Mouse (Mus musculus) layer of hippocampus, adult 18-20 months (tissue): ENCODE data around the gene Dnajc14. TPM values are rescaled to one million over a fixed set of nuclear protein-coding genes. Genes with fewer than 3 reads are reported as not detected.

Source experiments
- DNase-seq, 2 experiments: peaks; one replicate each; pipeline ENCODE4 v3.0.0; 2022; ENCODE audit warnings: low spot score in 2 of 2
- long read RNA-seq: library from polyadenylated mRNA; stranded (forward); transcript quantifications from one replicate; pipeline ENCODE4 v2.0.0, GENCODE M21; 2021
- total RNA-seq, 2 experiments: library from RNA; stranded (reverse); gene quantifications; 2 replicates each; pipeline ENCODE4 v1.2.3; 2021

Dnajc14 gene
- total RNA-seq: 10 to 100 TPM; 63.8 to 64.8 TPM
- long read RNA-seq, full-length matches to known transcripts: 129 of 145 reads
- long read RNA-seq, partial matches to known transcripts: 5 of 145 reads
- long read RNA-seq, other reads (novel, unspliced or antisense): 11 of 145 reads

- DNase-seq: peak; percentile 74 to 77
Measured at GRCm38 (mm10) chr10:128803771-128804270, at the start of gene Dnajc14. TSS of gene Dnajc14 (plus strand) at chr10:128804062.

DNA sequence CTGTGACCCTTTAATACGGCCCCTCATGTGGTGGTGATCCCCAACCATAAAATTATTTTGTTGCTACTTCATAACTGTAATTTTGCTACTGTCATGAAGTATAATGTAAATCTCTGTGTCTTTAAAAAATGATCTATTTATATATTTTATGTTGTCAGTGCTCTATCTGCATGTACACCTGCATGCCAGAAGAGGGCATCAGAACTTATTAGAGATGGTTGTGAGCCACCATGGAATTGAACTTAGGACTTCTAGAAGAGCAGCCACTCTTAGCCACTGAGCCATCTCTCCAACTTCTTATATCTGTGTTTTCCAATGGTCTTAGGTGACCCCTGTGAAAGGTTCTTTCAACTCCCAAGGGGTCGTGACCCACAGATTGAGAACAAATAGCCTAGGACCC, 31.0 kb upstream of the Dnajc14 start:
- DNase-seq: no peak

DNA sequence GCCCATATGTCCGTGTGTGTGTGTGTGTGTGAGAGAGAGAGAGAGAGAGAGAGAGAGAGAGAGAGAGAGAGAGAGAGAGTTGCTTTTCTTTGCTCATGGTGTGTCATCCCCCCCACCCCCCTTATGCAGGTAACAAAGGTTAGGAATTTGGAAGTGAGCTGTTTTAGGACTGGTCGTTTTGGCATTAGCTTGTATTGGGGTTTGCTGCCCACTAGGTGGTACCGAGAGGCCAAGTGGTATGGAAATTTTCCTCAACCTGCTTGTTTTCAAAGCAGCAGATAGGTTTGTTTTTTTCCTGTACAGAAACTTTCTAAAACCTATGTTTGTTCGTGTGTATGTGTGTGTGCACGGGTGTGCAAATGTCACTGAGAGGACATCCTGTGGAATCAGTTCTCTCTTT, 30.2 kb upstream of the Dnajc14 start:
- no peak for DNase-seq

DNA sequence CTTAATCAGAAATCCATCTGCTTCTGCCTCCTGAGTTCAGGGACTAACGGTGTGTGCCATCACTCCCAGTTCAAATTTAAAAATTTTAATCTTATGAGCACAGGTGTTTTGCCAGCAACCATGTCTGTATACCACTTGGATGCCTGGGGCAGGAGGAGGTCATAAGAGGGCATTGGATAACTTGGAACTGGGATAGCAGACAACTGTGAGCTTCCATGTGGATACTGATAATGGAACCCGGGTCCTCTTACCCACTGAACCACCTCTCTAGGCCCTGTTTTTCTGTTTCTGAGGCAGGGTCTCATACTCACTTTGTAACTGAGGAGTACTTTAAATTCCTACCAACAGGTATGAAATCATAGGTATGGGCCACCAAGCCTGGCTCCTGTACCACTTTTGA, 25.4 kb upstream of the Dnajc14 start:
- no peak for DNase-seq

DNA sequence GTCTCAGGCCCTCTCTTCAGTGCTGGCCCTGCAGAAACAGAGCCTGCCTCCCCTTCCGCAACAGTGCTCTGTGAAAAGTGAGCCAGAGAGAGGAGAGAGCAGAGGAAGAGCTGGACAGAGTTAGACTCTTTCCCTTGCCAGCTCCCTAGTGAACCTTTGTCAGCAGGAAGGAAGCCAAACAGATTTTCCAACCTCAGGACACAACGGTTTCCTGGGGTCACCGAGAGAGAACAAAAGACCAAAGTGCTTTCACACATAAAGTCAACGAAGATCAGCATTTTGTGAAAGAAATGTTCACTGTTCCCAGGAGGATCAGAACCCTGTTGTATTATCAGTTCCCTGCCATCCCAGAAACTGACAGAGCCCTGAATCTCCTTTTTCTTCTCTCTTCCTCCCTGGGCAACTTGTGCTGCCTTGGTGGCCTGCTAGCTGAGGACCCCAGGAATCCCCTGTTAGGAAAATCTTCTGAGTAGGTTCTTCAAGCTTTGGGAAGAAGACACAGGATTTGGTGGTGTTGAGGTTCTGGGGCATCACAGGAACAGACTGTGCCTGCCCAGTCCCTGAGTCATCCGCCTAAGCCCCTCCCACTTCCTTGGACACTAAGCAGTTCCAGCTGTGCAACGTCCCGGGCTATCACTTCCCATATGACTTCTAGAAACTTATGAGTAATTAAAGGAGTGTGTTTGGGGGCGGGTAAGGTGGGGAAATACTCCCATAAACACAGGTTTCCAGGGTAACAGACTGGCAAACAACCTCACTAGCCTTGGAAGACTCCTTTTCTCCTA, 24.7 kb upstream of the Dnajc14 start:
- DNase-seq: no peak

GRCm38 (mm10) chr10:128780200-128780599, 23.7 kb upstream of the Dnajc14 start:
- no peak for DNase-seq

DNA sequence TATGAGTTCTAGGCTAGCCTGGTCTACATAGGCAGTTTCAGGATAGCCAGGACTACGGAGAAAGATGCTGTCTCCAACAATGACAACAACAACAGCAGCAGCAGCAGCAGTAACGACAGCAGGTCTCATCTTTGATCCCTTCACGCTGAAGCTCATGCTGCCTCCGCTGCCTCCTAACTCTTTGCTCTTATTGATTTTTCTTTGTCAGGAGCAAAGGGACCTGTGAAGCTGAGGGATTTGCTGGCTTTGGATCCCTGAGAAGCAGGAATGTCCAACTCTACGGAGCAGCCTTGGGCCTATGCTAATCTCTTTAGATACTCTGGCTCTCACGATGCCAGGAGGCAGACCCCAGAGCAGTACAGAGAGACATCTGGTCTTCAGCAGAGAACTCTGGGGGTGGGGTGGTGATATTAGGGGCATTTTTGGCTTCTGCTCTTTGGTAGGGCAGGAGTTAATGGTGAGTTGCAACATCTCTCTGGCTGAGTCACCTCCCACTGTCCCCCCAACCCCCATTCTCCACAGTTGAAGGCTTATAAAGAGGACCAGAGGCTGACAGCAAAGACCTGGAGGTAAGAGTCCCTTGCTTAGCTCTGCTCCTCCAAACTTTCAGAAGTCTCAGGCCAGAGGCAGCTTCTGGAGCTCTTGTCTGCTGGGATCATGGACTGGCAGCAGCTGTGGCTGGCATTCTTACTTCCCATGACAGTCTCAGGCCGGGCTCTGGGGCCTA, 13.3 kb upstream of the Dnajc14 start, which contains the start of gene Mmp19:
TSS of gene Mmp19 (plus strand) at position 513 of the 727 bp plus-strand sequence.
- DNase-seq: no peak

- no peak for DNase-seq
Measured at GRCm38 (mm10) chr10:128792041-128792440, 11.8 kb upstream of the Dnajc14 start.

DNA sequence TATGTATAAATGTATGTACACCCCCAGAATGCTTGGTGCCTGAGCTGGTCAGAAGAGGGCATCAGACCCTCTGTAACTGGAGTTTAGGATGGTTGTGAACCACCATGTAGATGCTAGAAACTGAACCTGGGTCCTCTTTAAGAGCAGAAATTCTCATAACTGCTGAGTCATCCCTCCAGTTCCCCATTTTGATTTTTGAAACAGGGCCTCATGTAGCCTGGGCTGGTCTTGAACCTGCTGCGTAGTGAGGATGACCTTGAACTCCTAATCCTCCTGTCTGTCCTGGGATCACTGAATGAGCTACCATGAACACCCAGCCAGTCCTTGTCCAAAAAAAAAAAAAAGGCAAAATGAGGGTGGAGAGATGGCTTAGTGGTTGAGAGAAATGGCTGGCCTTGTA, 10.6 kb upstream of the Dnajc14 start:
- DNase-seq: no peak

DNA sequence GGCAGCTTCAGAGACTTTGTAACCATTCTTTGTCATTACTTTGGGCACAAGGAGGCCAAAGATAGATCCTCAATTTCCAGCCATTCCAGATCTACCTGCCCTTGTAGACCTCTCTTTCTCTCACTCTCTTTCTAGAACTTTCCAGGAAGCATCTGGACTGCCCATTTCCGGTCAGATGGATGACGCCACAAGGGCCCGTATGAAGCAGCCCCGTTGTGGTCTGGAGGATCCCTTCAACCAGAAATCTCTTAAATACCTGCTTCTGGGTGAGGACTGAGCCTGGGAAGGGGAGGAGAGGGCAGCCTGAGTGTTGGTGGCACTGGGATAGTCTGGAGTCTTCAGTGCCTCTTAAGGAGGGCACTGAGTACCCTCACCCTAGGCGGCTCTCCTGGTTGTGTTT, 9.5 kb upstream of the Dnajc14 start:
- DNase-seq: no peak

DNA sequence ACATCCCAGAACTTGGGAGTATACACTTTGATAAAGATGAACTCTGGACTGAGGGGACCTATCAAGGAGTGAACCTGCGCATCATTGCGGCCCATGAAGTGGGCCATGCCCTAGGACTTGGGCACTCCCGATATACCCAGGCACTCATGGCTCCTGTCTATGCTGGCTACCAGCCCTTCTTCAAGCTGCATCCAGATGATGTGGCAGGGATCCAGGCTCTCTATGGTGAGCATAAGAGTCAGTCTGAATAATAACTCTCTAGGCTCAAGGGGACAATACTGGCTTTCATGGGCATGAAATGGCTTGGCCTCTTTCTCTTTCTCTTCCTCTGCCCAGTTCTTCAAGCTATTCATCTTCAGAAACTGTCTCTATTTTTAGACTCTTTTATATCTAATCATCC, 8.3 kb upstream of the Dnajc14 start:
- peak in 1 of 2 experiments; percentile 44 for DNase-seq

GRCm38 (mm10) chr10:128798676-128799075, 5.2 kb upstream of the Dnajc14 start:
- no peak for DNase-seq

DNA sequence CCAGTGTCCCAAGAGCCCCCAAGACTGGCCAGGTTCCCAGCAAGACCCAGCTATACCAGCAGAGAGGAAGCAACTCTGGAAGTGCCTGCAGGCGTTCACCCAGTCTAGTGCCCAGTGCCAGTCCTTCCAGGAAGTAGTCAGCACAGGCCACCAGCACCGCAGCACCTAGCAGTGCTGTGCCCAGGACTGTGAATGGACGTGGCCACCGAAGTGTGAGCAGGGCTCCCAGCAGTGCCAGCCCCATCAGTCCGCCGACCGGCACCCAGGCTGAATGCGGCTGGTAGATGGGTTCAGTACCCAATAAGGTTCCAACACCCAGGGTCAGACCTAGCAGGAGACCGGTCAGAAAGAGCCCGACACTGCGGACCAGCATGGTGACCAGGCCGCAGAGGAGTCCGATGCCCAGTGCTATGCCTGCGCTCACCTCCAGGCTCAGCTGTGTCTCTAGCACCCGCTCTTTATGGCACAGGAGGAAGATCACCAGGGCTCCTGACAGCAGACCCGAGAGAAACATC, 1.8 kb upstream of the Dnajc14 start:
- DNase-seq: no peak

DNA sequence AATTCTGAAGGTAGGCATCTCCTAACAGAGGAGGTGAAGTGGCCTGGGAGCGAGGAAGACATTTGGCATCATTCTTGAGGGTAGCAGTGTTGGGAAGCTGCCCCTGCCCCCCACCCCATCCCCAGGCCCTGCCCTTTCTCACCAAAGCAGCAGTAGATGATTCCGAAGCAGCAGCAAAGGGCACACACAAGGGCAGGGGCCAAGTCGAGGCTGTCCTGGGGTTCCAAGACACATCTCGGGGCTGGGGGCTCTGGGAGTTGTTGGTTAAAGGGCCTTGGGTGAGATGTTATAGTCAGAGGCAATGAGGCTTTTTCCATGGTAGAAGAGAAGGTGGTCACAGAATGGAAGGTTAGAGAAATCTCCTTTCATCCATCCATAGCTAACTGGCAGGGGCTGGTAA, 906 bp upstream of the Dnajc14 start:
- no peak for DNase-seq

GRCm38 (mm10) chr10:128803361-128803760, 501 bp upstream of the Dnajc14 start:
- DNase-seq: no peak

DNA sequence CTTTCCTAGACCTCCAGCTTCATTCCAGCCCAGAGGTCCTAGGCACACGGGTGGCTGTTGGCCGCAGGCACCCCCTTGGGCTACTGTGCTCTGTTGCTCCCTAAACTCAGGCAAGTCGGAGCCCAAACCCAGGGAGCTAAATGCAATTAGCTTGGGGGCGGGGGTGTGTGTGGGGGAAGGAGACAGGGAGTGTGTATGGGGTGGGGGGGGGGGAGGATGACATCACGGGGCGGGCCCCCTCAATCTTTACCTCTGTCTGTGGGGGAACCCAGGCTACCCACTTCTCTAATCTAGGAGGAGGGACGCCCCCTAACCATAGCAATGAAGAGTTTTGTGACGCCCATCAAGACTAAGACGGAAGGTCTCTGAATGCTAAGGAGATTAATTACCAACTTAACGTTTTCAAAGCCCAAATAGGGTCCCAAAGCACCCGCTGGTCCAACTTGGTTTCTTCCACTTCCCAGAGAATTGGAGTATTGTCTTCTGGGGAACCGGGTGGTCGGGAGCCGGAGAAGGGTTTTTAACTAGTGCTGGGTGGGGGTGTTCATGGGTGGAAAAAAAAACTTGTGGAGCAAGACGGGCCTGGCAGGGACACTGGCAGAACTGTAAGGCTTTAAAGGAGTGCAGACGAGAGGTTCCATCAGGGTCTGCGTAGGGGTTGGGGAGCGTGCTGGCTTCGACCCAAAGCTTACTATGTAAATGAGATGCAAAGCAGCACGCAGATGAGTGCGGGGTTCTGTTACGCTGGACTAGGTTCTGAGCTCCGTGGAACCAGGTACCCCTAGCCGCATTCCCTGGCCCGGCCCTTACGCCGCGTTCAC, 619 bp downstream of the Dnajc14 start, which contains the start of gene Tmem198b:
TSS of gene Tmem198b (minus strand) at position 100 of the 821 bp plus-strand sequence.
- DNase-seq: peak; percentile 69 to 83

- peak; percentile 95 to 96 for DNase-seq
Measured at GRCm38 (mm10) chr10:128805092-128806000, 1.5 kb downstream of the Dnajc14 start.

GRCm38 (mm10) chr10:128806086-128806485, 2.2 kb downstream of the Dnajc14 start:
- no peak for DNase-seq

DNA sequence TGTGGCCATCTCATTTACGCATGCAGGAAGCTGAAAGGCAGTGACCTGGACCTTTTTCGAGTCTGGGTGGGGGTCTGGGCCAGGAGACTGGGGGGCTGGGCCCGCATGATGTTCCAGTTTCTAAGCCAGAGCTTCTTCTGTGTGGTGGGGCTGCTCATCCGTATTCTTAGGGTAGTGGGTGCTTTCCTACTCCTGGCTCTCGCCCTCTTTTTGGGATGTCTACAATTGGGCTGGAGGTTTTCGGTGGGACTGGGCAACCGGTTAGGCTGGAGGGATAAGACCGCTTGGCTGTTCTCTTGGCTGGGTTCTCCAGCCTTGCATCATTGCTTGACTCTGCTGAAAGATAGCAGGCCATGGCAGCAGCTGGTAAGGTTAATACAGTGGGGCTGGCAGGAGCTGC, 3.2 kb downstream of the Dnajc14 start:
- DNase-seq: no peak

DNA sequence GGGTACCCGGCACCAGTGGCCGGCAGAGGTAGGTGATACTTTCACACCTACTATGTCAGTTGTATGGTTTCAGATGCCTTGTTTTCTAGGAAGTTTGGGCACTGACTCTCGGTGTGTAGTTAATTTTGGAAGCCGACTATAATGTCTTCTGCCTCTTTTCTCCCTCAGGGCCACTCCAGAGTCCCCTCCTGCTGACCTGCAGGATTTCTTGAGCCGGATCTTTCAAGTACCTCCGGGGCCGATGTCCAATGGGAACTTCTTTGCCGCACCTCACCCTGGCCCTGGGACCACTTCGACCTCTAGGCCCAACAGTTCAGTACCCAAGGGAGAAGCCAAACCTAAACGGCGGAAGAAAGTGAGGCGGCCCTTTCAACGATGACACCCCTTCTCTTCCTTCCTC, 13.2 kb downstream of the Dnajc14 start, which contains the start of gene Sarnp:
TSS of gene Sarnp (plus strand) at position 301 of the 400 bp plus-strand sequence.
- no peak for DNase-seq
